Mouse (Mus musculus) myocyte (in vitro differentiated cells): ENCODE results near the gene Plcl2. TPM values are rescaled to one million over a fixed set of nuclear protein-coding genes. Genes with fewer than 3 reads are reported as not detected.

ENCODE experiments used
- H3K27me3 ChIP-seq: one replicate; pipeline ENCODE4 v1.6.1; 2011; ENCODE audit not compliant: control insufficient read depth, insufficient read depth, insufficient read length
- H3K36me3 ChIP-seq: one replicate; pipeline ENCODE4 v1.6.1; 2011; ENCODE audit not compliant: control insufficient read depth, insufficient read depth
- H3K4me2 ChIP-seq: one replicate; pipeline ENCODE4 v1.6.1; 2011; ENCODE audit warnings: low read depth, control low read depth
- H3K4me3 ChIP-seq: one replicate; pipeline ENCODE4 v1.5.1; 2011; ENCODE audit warnings: mild to moderate bottlenecking, control low read depth, moderate library complexity
- H3K79me2 ChIP-seq: one replicate; pipeline ENCODE4 v1.6.1; 2011; ENCODE audit not compliant: control insufficient read depth, insufficient read depth
- H3ac ChIP-seq: one replicate; pipeline ENCODE4 v1.6.1; 2011; ENCODE audit not compliant: control insufficient read depth, insufficient read length
- CEBPB ChIP-seq: IDR thresholded peaks from 2 replicates; pipeline ENCODE4 v1.6.1; 2011; ENCODE audit warnings: mild to moderate bottlenecking, moderate library complexity; ENCODE audit not compliant: poor library complexity, insufficient read depth, severe bottlenecking
- E2F4 ChIP-seq: IDR thresholded peaks from one replicate; pipeline ENCODE4 v1.6.1; 2011; ENCODE audit warnings: mild to moderate bottlenecking, control low read depth, moderate library complexity; ENCODE audit not compliant: insufficient read depth
- MAX ChIP-seq: IDR thresholded peaks from one replicate; pipeline ENCODE4 v1.6.1; 2011; ENCODE audit warnings: low read depth, mild to moderate bottlenecking, control low read depth
- MYOD1 ChIP-seq, 3 experiments: IDR thresholded peaks; one replicate each; pipeline ENCODE4 v1.6.1; 2011; ENCODE audit warnings: control low read depth in 2 of 3, low read depth in 2 of 3, mild to moderate bottlenecking in 2 of 3, moderate library complexity in 1 of 3; ENCODE audit not compliant: insufficient read length in 2 of 3, control insufficient read depth in 1 of 3
- MYOG ChIP-seq, 3 experiments: IDR thresholded peaks; one replicate each; pipeline ENCODE4 v1.6.1; 2011; ENCODE audit warnings: control low read depth in 2 of 3, low read depth in 2 of 3, mild to moderate bottlenecking in 2 of 3; ENCODE audit not compliant: insufficient read length in 2 of 3, control insufficient read depth in 1 of 3, insufficient read depth in 1 of 3
- POLR2A ChIP-seq: IDR thresholded peaks from one replicate; pipeline ENCODE4 v1.6.1; 2011; ENCODE audit warnings: low read depth, mild to moderate bottlenecking, control low read depth, moderate library complexity; ENCODE audit not compliant: insufficient read length
- POLR2AphosphoS2 ChIP-seq: IDR thresholded peaks from one replicate; pipeline ENCODE4 v1.6.1; 2011; ENCODE audit warnings: low read depth, control low read depth; ENCODE audit not compliant: insufficient read length
- REST ChIP-seq: IDR thresholded peaks from one replicate; pipeline ENCODE4 v1.6.1; 2011; ENCODE audit warnings: mild to moderate bottlenecking, control low read depth, moderate library complexity; ENCODE audit not compliant: insufficient read depth, insufficient read length
- SRF ChIP-seq: IDR thresholded peaks from one replicate; pipeline ENCODE4 v1.6.1; 2011; ENCODE audit warnings: low read depth; ENCODE audit not compliant: control insufficient read depth, insufficient read length
- TCF12 ChIP-seq: IDR thresholded peaks from one replicate; pipeline ENCODE4 v1.6.1; 2011; ENCODE audit warnings: mild to moderate bottlenecking, control low read depth; ENCODE audit not compliant: poor library complexity, insufficient read depth, severe bottlenecking
- TCF3 ChIP-seq: IDR thresholded peaks from one replicate; pipeline ENCODE4 v1.6.1; 2011; ENCODE audit warnings: low read depth, control low read depth; ENCODE audit not compliant: insufficient read length
- USF1 ChIP-seq: IDR thresholded peaks from one replicate; pipeline ENCODE4 v1.6.1; 2011; ENCODE audit warnings: low read depth, mild to moderate bottlenecking, control low read depth, moderate library complexity
- polyA plus RNA-seq: library from polyadenylated mRNA; unstranded; fragments of >200 nt; fragmentation: generic; extraction: Trizol; gene quantifications from one replicate; pipeline ENCODE4 v1.2.1, GENCODE M21; 2012; ENCODE audit warnings: missing spikeins

Plcl2 gene
- polyA plus RNA-seq, 1 experiment, result 13.2 TPM

GRCm38 (mm10) chr17:50717586-50717985, 208.4 kb downstream of the Plcl2 start:
- no peak for TF ChIP-seq SRF
- TF ChIP-seq TCF12, result no peak
- TF ChIP-seq MYOD1 (IDR thresholded peaks at IDR 0.05; ENCODE audit: control insufficient read depth in 1 of 3, insufficient read length in 2 of 3, low read depth in 2 of 3), result no peak
- TF ChIP-seq MYOG (IDR thresholded peaks at IDR 0.05; ENCODE audit: control insufficient read depth in 1 of 3, insufficient read depth in 1 of 3, insufficient read length in 2 of 3, low read depth in 2 of 3), result no peak
- TF ChIP-seq REST, result no peak
- no peak for TF ChIP-seq E2F4
- TF ChIP-seq USF1, result no peak
- TF ChIP-seq MAX, result no peak
- no peak for TF ChIP-seq POLR2AphosphoS2
- TF ChIP-seq POLR2A, result no peak
- TF ChIP-seq TCF3, result no peak
- no peak for TF ChIP-seq CEBPB
- Histone ChIP-seq H3K4me2 (no peak overlapping the region), H3K36me3 (no peaks in the 10 kb centered on the region), H3K4me3 (no peak overlapping the region), H3K27me3 (no peaks in the 10 kb centered on the region), H3K79me2 (no peaks in the 10 kb centered on the region), H3ac (no peak overlapping the region)

- TF ChIP-seq MYOD1 (IDR thresholded peaks at IDR 0.05; ENCODE audit: control insufficient read depth in 1 of 3, insufficient read length in 2 of 3, low read depth in 2 of 3), result peak in 1 of 3 experiments; percentile 12
- no peak for TF ChIP-seq POLR2AphosphoS2
- H3K27me3 ChIP-seq, result no peaks in the 10 kb centered on the region
- H3K4me2 ChIP-seq, result no peak overlapping the region
- H3K79me2 ChIP-seq, result no peaks in the 10 kb centered on the region
- no peak overlapping the region for H3K4me3 ChIP-seq
- no peaks in the 10 kb centered on the region for H3K36me3 ChIP-seq
- H3ac ChIP-seq, result no peak overlapping the region
These were observed 215.2 kb downstream of the Plcl2 start for GRCm38 (mm10) chr17:50724376-50724775.

- Histone ChIP-seq H3K36me3 (no peaks in the 10 kb centered on the region), H3ac (no peak overlapping the region), H3K27me3 (no peaks in the 10 kb centered on the region), H3K4me3 (no peak overlapping the region), H3K4me2 (no peak overlapping the region), H3K79me2 (no peaks in the 10 kb centered on the region)
- no peak for TF ChIP-seq USF1
- TF ChIP-seq MYOG (IDR thresholded peaks at IDR 0.05; ENCODE audit: control insufficient read depth in 1 of 3, insufficient read depth in 1 of 3, insufficient read length in 2 of 3, low read depth in 2 of 3), result no peak
- no peak for TF ChIP-seq TCF12
- TF ChIP-seq CEBPB, result no peak
- no peak for TF ChIP-seq TCF3
- TF ChIP-seq MYOD1 (IDR thresholded peaks at IDR 0.05; ENCODE audit: control insufficient read depth in 1 of 3, insufficient read length in 2 of 3, low read depth in 2 of 3), result no peak
- no peak for TF ChIP-seq REST
- TF ChIP-seq MAX, result no peak
These were observed 217.1 kb downstream of the Plcl2 start for GRCm38 (mm10) chr17:50726265-50726664.

GRCm38 (mm10) chr17:50729031-50729430, 219.8 kb downstream of the Plcl2 start:
- TF ChIP-seq CEBPB (no peak), MYOG (IDR thresholded peaks at IDR 0.05; ENCODE audit: control insufficient read depth in 1 of 3, insufficient read depth in 1 of 3, insufficient read length in 2 of 3, low read depth in 2 of 3) (no peak), E2F4 (no peak)

GRCm38 (mm10) chr17:50729577-50729976, 220.4 kb downstream of the Plcl2 start:
- no peak for TF ChIP-seq MAX
- no peak for TF ChIP-seq MYOD1 (IDR thresholded peaks at IDR 0.05; ENCODE audit: control insufficient read depth in 1 of 3, insufficient read length in 2 of 3, low read depth in 2 of 3)
- no peak for TF ChIP-seq TCF3
- TF ChIP-seq USF1, result no peak
- TF ChIP-seq POLR2AphosphoS2, result no peak
- TF ChIP-seq POLR2A, result no peak
- no peak for TF ChIP-seq E2F4
- no peak for TF ChIP-seq SRF
- TF ChIP-seq REST, result no peak
- no peak for TF ChIP-seq CEBPB
- no peak for TF ChIP-seq MYOG (IDR thresholded peaks at IDR 0.05; ENCODE audit: control insufficient read depth in 1 of 3, insufficient read depth in 1 of 3, insufficient read length in 2 of 3, low read depth in 2 of 3)
- Histone ChIP-seq H3K79me2 (no peaks in the 10 kb centered on the region), H3K27me3 (no peaks in the 10 kb centered on the region), H3K4me3 (no peak overlapping the region), H3K36me3 (no peaks in the 10 kb centered on the region), H3K4me2 (no peak overlapping the region), H3ac (no peak overlapping the region)

More at GRCm38 (mm10) chr17:50729031-50729430, 219.8 kb downstream of the Plcl2 start:
- no peaks in the 10 kb centered on the region for H3K36me3 ChIP-seq
- no peaks in the 10 kb centered on the region for H3K27me3 ChIP-seq
- no peak overlapping the region for H3K4me3 ChIP-seq
- no peaks in the 10 kb centered on the region for H3K79me2 ChIP-seq
- H3K4me2 ChIP-seq, result no peak overlapping the region
- no peak overlapping the region for H3ac ChIP-seq

- Histone ChIP-seq H3K4me3 (no peak overlapping the region), H3K36me3 (no peaks in the 10 kb centered on the region), H3K79me2 (no peaks in the 10 kb centered on the region), H3K27me3 (no peaks in the 10 kb centered on the region), H3ac (no peak overlapping the region), H3K4me2 (no peak overlapping the region)
- no peak for TF ChIP-seq CEBPB
- TF ChIP-seq REST, result no peak
- no peak for TF ChIP-seq POLR2AphosphoS2
- no peak for TF ChIP-seq MYOD1 (IDR thresholded peaks at IDR 0.05; ENCODE audit: control insufficient read depth in 1 of 3, insufficient read length in 2 of 3, low read depth in 2 of 3)
- no peak for TF ChIP-seq TCF3
- TF ChIP-seq SRF, result no peak
- no peak for TF ChIP-seq E2F4
- no peak for TF ChIP-seq USF1
- no peak for TF ChIP-seq POLR2A
- TF ChIP-seq TCF12, result no peak
- no peak for TF ChIP-seq MAX
- no peak for TF ChIP-seq MYOG (IDR thresholded peaks at IDR 0.05; ENCODE audit: control insufficient read depth in 1 of 3, insufficient read depth in 1 of 3, insufficient read length in 2 of 3, low read depth in 2 of 3)
These were observed 221.7 kb downstream of the Plcl2 start for GRCm38 (mm10) chr17:50730896-50731295.
